Mouse (Mus musculus) megakaryocyte, embryonic 14.5 days (primary cell): ENCODE data around the gene 4930432M17Rik.

ENCODE experiments used
- FLI1 ChIP-seq: IDR thresholded peaks from 2 replicates; pipeline ENCODE4 v1.6.1; 2012; ENCODE audit warnings: low read length, inconsistent platforms, mixed read lengths
- GATA1 ChIP-seq: IDR thresholded peaks from 3 replicates; pipeline ENCODE4 v1.6.1; 2012; ENCODE audit warnings: mixed read lengths, low read length, inconsistent platforms, borderline replicate concordance

DNA sequence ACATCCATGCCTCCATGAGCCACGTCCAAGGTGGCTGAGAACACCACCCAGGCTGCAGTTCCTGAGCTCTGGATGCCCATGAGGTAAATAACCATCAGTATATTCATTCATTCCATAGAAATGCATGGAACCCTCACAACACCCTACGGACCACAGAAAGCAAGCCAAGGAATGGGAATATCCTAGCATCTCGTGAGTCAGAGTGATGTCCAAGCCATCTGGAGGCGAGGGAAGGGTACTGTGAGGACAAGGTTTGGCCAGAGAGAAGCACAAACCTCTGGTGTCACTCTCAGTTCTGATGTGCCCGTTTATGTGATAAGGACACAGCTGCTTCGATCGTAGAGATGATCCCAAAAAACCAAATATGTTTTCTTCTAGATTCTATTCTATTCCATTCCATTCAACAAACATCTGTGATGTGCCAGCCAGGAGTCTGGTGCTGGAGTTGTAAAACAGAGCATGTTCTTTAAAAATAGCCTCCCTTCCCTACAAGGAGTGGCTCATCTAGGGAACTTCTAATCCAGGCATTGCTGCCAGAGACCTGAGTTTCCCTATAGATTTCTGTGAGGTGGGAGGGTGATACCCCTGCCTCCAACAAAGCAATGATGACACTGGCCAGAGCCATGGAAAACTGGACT, 40.5 kb downstream of the 4930432M17Rik start:
- TF ChIP-seq GATA1 (no peak), FLI1 (no peak)
